Mouse (Mus musculus) spleen, adult 12 weeks (tissue): ENCODE results near the gene Evi5.

ENCODE experiments used
- DNase-seq: peaks from one replicate; pipeline ENCODE4 v3.0.0; 2022; ENCODE audit warnings: low spot score

The Evi5 gene

DNA sequence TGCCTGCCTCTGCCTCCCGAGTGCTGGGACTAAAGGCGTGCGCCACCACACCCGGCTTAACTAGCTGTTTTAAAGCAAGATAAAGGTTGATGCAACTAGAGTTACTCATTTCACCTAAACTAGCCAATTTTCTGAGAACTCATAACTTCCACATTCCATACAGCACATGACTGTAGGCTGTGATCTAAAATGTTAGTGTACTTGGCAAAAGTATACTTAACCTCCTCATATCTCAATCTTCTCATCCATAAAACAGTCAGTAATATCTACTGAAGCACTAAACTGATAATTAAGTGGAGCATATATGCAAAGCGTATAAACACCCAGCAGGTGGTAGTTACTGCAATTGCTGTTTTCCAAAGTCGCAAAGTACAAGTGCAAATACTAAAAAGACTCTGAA, 1.6 kb downstream of the Evi5 start:
- no peak for DNase-seq

DNA sequence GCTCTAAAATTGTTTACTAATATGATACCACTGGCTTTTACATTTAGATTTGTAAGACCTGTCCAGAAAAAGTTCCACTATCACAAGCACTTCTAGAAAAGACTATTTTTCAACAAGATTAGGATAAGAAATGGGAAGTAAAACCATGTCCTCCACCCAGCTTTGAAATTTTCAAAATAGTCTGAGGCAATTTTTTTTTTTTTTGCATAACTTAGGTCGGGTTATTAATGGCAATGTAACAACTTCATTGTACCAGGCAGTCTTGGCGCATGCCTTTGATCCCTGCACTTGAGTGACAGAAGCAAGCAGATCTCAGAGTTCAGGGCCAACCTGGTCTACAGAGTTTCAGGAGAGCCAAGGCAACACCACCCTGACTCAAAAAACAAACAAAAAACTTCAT, 5.2 kb downstream of the Evi5 start:
- no peak for DNase-seq

DNA sequence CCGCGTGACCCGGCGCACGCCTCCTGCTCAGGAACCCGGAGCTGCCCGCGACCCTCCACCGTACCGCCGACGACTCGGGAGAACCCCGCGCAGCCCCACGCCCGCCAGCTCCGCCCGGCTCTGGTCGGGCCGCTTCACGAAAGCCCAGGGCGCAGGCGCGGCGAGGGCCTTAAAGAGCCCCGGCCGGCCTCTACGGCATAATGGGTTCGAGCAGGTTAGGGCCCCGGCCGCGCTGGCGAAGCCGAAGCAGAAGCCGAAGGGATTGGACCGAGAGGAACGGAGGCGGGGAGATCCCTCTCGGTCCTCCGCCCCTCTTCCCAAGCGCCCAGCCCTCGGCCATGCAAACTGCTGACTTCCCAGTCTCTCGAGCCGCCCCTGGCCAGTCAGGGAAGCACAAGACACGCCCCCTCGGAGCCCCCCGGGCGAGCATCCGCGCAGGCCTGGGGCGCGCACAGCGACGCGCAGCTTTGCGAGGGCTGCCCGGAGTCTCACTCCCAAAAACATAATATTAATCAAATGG, 5.9 kb downstream of the Evi5 start:
- peak; percentile 68 for DNase-seq

- peak; percentile 57 for DNase-seq
Observed at GRCm38 (mm10) chr5:107867970-107868904, 6.7 kb downstream of the Evi5 start.

DNA sequence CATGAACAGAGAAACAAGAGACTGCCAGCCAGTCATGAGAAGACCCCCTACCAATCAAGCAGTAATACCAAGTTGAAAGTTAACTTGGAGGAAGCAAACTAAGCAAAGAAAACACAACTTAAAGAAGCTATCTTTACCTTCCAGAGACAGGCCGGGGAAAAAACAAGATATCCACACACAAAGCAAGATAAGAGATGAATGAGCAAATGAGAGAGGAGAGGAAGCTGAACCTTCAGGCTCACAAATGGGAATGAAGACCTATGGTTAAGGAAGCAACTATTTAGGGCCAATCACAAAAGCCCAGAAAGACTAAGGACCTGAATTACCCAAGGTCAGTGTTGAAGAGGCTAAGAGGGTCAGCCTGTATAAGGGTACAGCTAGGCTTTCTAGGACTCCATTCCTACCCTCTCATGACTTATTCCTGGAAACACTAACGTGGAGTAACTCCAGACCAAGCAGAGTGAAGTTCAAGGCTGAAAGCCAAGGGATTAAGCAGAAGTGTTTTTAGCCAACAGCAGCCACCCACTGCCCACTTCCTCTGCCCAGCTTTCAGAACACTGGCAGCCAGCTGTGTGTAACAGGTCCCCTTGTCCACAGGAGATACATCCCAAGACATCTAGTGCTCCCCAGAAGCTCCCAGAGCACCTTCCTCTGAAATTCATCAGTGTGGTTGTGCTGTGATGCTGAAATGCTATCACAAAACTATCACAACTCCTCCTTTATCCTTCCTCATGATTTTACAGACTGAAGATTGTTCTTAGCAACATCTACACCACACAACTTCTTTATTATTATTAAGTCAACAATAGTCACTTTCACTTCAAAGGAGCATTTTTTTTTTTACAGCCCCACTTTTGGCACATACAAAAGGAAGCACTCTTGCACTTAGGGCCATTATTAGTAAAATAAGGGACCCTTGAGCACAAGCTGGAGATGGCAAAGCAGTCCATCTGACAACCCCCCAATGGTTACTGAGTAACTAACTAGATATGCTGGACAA, 8.5 kb downstream of the Evi5 start:
- no peak for DNase-seq

DNA sequence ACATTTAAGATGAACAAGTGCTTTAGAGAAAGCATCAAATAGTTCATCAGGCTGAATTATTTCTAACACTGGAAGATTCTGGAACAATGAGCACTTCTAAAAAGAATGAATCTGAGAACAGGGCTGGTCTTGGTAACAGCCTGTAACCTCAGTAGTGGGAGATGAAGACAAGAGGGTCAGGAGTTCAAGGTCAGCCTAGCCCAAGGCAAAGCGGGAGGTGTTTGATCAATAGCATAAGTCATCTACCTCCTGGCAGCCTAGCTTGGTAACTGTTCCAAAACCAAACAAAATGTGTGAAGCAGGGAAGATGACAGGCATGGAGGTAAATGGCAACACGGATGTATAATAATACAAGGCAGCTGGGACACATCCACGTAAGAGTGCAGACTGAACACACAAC, 10.9 kb downstream of the Evi5 start:
- DNase-seq = no peak

- no peak for DNase-seq
Observed at GRCm38 (mm10) chr5:107858963-107859362, 15.9 kb downstream of the Evi5 start.

DNA sequence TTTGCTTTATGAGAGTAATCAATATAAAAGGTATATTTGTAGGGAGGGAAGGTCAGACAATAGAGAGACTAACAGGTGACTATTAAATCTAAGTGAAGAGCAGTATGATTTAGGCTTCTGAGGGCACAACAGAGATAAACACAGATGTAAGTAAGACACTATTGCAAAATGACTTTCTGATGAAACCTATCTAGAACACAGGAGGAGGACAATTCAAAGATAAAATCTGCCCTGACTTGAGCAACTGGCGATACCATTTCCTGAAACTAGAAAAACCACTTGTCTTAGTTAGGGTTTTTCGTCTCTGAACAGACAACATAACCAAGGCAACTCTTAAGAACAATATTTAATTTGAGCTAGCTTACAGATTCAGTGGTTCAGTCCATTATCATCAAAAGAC, 19.4 kb downstream of the Evi5 start:
- no peak for DNase-seq

GRCm38 (mm10) chr5:107854556-107854955, 20.4 kb downstream of the Evi5 start:
- no peak for DNase-seq

DNA sequence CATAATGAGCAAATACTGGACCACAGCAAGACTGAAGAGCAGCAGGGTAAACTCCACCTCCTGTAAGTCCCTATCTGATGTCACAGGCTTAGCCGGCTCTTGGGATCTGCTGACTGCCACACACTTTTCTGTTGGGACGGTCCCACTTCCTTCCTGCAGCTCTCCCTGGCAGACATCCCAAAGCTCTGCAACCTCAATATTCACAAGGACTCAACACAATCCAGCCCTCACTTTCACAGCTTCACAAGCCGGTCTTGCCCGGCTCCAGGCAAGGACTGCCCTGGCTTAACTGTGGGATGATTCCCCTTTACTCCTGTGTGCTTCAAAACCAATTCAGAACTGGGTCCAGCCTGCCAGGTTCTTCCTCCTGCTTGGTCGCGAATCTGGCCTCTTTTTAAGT, 21.1 kb downstream of the Evi5 start:
- no peak for DNase-seq

- DNase-seq = no peak
Observed at GRCm38 (mm10) chr5:107848964-107849363, 25.9 kb downstream of the Evi5 start.

DNA sequence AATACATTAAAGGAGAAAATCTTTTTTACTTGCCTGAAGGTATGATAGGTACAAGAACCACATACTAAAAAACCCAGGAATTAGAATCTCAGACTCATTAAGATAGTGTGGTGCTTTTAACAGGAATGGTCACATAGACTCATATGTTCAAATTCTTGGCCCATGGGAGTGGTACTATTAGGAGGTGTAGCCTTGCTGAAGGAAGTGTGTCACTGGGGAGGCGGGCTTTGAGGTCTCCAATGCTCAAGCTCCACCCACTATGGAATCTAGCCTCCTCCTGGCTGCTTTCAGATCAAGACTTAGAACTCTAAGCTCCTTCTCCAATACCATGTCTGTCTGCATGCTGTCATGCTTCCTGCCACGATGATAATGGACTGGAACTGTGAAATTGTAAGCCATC, 27.1 kb downstream of the Evi5 start:
- no peak for DNase-seq

- DNase-seq = no peak
Observed at GRCm38 (mm10) chr5:107847349-107847748, 27.6 kb downstream of the Evi5 start.

GRCm38 (mm10) chr5:107840549-107841238, 34.2 kb downstream of the Evi5 start:
- DNase-seq = no peak

DNA sequence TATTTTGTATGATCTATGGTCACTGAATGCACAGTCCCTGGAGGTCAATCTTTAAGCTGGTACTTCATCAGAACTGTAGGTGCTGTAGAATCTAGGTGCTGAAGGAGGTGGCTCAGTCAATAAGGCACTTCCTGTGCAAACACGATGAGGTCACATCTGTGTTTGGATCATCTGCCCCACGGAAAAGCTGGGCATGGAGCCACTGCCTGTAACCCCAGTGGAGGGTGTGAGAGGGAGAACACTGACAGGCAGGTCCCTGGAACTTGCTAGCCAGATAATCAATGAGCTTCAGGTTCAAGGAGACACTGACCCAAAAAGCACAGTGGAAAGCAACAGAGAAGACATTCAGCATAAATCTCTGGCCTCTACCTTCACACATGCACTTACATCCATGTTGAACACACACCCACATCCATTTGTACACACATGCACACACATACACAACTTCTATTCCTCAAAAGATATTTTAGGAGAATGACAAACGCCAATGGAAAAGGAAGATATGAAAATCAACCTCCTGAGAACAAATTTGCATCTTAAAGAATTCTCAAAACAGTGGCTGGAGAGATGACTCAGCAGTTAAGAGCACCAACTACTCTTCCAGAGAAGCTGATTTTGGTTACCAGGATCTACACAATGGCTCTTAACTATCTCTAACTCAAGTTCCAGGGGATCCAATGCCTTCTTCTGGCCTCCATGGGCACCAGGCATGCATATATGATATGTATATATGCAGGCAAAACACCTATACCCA, 35.8 kb downstream of the Evi5 start:
- no peak for DNase-seq

DNA sequence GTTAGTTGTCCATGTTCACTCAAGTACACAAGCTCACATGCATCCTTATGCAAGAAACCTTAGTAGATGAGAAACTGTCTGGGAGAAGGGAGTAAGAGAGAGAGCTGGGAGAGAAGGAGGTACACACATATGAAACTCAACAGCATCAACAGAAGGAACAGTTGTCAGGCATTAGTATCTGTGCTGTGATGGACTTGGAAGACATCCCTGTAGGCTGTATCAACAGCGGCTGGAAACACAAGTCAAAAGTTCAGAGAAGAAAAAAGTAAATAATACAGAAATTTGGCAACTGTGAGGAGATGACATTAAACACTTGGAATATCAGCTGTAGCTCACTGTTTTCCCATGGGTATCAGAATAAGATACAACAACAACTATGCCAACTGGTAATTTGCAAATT, 40.6 kb downstream of the Evi5 start:
- no peak for DNase-seq

GRCm38 (mm10) chr5:107831351-107831750, 43.6 kb downstream of the Evi5 start:
- DNase-seq = no peak

- no peak for DNase-seq
Observed at GRCm38 (mm10) chr5:107829998-107830560, 44.8 kb downstream of the Evi5 start, which contains the start of gene Ube2d2b. Gene Ube2d2b (plus strand): TSS chr5:107830099.

GRCm38 (mm10) chr5:107822521-107822920, 52.4 kb downstream of the Evi5 start:
- DNase-seq = no peak

DNA sequence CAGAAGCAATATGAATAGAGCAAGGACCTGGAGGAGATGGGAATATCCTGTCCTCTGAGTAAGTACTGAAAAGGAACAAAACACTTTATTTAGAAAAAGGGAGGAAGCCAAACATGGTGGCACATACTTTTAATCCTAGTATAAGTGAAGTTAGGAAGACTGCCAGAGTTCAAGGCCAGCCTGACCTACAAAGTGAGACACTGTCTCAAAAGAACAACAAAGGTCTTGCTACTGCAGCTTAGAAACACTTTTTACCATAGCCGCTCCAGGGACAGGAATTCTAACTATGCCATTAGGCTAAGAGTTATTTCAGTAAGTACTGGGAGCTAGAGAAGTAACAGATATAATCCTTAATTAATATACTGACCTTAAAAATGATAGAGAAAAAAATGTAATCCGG, 60.3 kb downstream of the Evi5 start:
- no peak for DNase-seq

DNA sequence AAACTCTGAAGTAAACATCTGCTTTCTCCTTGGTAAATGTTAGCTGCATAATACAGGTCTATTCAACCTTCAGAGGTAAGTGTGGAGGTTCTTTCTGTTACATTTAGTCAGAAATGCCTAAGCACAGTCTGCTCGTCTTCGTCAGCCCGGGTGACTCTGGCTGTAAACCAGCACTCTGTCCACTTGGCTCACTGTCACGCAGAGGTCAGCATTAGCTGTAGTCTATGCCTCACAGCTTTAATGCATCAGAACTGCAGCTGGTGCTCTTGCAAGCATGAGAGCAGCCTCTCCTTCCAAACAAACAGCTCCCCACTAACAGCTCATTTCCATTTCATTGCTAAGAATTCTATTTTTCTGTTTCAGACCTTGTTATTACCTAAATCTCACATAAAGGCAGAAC, 67.4 kb downstream of the Evi5 start:
- no peak for DNase-seq
